Mouse (Mus musculus): ENCODE measurements around the gene Strn3. TPM values are rescaled to one million over a fixed set of nuclear protein-coding genes. Genes with fewer than 3 reads are reported as not detected.

Gene Strn3
- polyA plus RNA-seq, 1 experiment = 23.6 TPM

- no peak for TF ChIP-seq GATA1 (IDR thresholded peaks at IDR 0.05; ENCODE audit: low read length)
Observed at GRCm38 (mm10) chr12:51703859-51704258, 12.2 kb upstream of the Strn3 start.

GRCm38 (mm10) chr12:51701723-51702122 lies 10.0 kb upstream of the Strn3 start:
- TF ChIP-seq GATA1 (IDR thresholded peaks at IDR 0.05; ENCODE audit: low read length) = no peak

- TF ChIP-seq GATA1 (IDR thresholded peaks at IDR 0.05; ENCODE audit: low read length) = no peak
Observed at GRCm38 (mm10) chr12:51699623-51700393, 8.1 kb upstream of the Strn3 start.

GRCm38 (mm10) chr12:51696157-51696556 lies 4.5 kb upstream of the Strn3 start:
- TF ChIP-seq GATA1 (IDR thresholded peaks at IDR 0.05; ENCODE audit: low read length) = no peak

GRCm38 (mm10) chr12:51694966-51695365 lies 3.3 kb upstream of the Strn3 start:
- TF ChIP-seq GATA1 (IDR thresholded peaks at IDR 0.05; ENCODE audit: low read length) = no peak

GRCm38 (mm10) chr12:51694096-51694495 lies 2.4 kb upstream of the Strn3 start:
- TF ChIP-seq GATA1 (IDR thresholded peaks at IDR 0.05; ENCODE audit: low read length) = no peak

- TF ChIP-seq GATA1 (IDR thresholded peaks at IDR 0.05; ENCODE audit: low read length) = no peak
Observed at GRCm38 (mm10) chr12:51693419-51693818, 1.7 kb upstream of the Strn3 start.

- TF ChIP-seq GATA1 (IDR thresholded peaks at IDR 0.05; ENCODE audit: low read length) = no peak
Observed at GRCm38 (mm10) chr12:51690893-51691844, 528 bp downstream of the Strn3 start, which contains the start of gene Ap4s1. Gene Ap4s1, plus strand, starts transcription at chr12:51691033.

GRCm38 (mm10) chr12:51688546-51688945 lies 3.2 kb downstream of the Strn3 start:
- TF ChIP-seq GATA1 (IDR thresholded peaks at IDR 0.05; ENCODE audit: low read length) = no peak

GRCm38 (mm10) chr12:51678844-51679243 lies 12.9 kb downstream of the Strn3 start:
- no peak for TF ChIP-seq GATA1 (IDR thresholded peaks at IDR 0.05; ENCODE audit: low read length)

- no peak for TF ChIP-seq GATA1 (IDR thresholded peaks at IDR 0.05; ENCODE audit: low read length)
Observed at GRCm38 (mm10) chr12:51676442-51676841, 15.3 kb downstream of the Strn3 start.

GRCm38 (mm10) chr12:51673270-51673669 lies 18.4 kb downstream of the Strn3 start:
- TF ChIP-seq GATA1 (IDR thresholded peaks at IDR 0.05; ENCODE audit: low read length) = no peak

- TF ChIP-seq GATA1 (IDR thresholded peaks at IDR 0.05; ENCODE audit: low read length) = no peak
Observed at GRCm38 (mm10) chr12:51671231-51671891, 20.3 kb downstream of the Strn3 start.

- TF ChIP-seq GATA1 (IDR thresholded peaks at IDR 0.05; ENCODE audit: low read length) = no peak
Observed at GRCm38 (mm10) chr12:51666708-51667430, 24.8 kb downstream of the Strn3 start.

GRCm38 (mm10) chr12:51663908-51664307 lies 27.8 kb downstream of the Strn3 start:
- TF ChIP-seq GATA1 (IDR thresholded peaks at IDR 0.05; ENCODE audit: low read length) = no peak

Measured in G1E-ER4 (cell line).